Mouse (Mus musculus) macrophage (primary cell): ENCODE measurements around the gene Dnajc16. TPM values are rescaled to one million over a fixed set of nuclear protein-coding genes. Genes with fewer than 3 reads are reported as not detected.

ENCODE experiments used
- H3K27ac ChIP-seq: fragments of 350-480 bp; formaldehyde crosslinking; 2 replicates; pipeline ENCODE4 v1.9.0; 2021
- H3K36me3 ChIP-seq: fragments of 350-480 bp; formaldehyde crosslinking; 2 replicates; pipeline ENCODE4 v1.9.0; 2021; ENCODE audit errors: inconsistent target
- H3K4me3 ChIP-seq: fragments of 350-480 bp; formaldehyde crosslinking; 2 replicates; pipeline ENCODE4 v1.9.0; 2021; ENCODE audit errors: inconsistent target
- H3K79me2 ChIP-seq: fragments of 350-480 bp; formaldehyde crosslinking; 2 replicates; pipeline ENCODE4 v1.9.0; 2021; ENCODE audit errors: inconsistent target
- WGBS: methylation state at CpG from one replicate; pipeline ENCODE4 v1.1.7; 2026; ENCODE audit warnings: inconsistent platforms; ENCODE audit not compliant: missing documents; 5-methylcytosine and 5-hydroxymethylcytosine counted together
- polyA plus RNA-seq: library from polyadenylated mRNA; stranded (reverse); fragments of 250-400 nt; gene quantifications from 3 replicates; pipeline ENCODE4 v1.2.4, GENCODE M21; 2018; ENCODE audit warnings: inconsistent platforms

The Dnajc16 gene
- polyA plus RNA-seq, 1 experiment from 2014 or later = 10.2 TPM

GRCm38 (mm10) chr4:141736856-141737255 is 53.9 kb downstream of the Dnajc16 start:
- no peak overlapping the region for H3K4me3 ChIP-seq
- no peaks in the 10 kb centered on the region for H3K36me3 ChIP-seq
- peak overlapping the region; percentile 36 for H3K27ac ChIP-seq

GRCm38 (mm10) chr4:141735206-141735560 is 55.5 kb downstream of the Dnajc16 start:
- Histone ChIP-seq H3K36me3 (no peaks in the 10 kb centered on the region), H3K27ac (no peak overlapping the region), H3K4me3 (no peak overlapping the region), H3K79me2 (no peaks in the 10 kb centered on the region)
- WGBS = 47% methylated on average over 9 of the region's 9 CpGs

More at GRCm38 (mm10) chr4:141736856-141737255, 53.9 kb downstream of the Dnajc16 start:
- 41% methylated on average over 4 of the region's 4 CpGs for WGBS
- H3K79me2 ChIP-seq = no peaks in the 10 kb centered on the region

- H3K79me2 ChIP-seq = no peaks in the 10 kb centered on the region
- H3K4me3 ChIP-seq = peak overlapping the region; percentile 16; the same call in 1 of the 2 replicates
- WGBS = 17% methylated on average over 24 of the region's 24 CpGs
- no peaks in the 10 kb centered on the region for H3K36me3 ChIP-seq
- peak overlapping the region; percentile 1; the same call in 1 of the 2 replicates for H3K27ac ChIP-seq
Measured at GRCm38 (mm10) chr4:141734446-141735205, 56.1 kb downstream of the Dnajc16 start.

- Histone ChIP-seq H3K27ac (no peak overlapping the region), H3K79me2 (no peaks in the 10 kb centered on the region), H3K36me3 (no peaks in the 10 kb centered on the region), H3K4me3 (no peak overlapping the region)
- 86% methylated on average over 4 of the region's 5 CpGs for WGBS
Measured at GRCm38 (mm10) chr4:141731766-141732165, 59.0 kb downstream of the Dnajc16 start.

GRCm38 (mm10) chr4:141730401-141730800 is 60.3 kb downstream of the Dnajc16 start:
- H3K36me3 ChIP-seq = no peaks in the 10 kb centered on the region
- H3K4me3 ChIP-seq = no peak overlapping the region
- no peaks in the 10 kb centered on the region for H3K79me2 ChIP-seq
- WGBS = 93% methylated on average over 10 of the region's 13 CpGs
- no peak overlapping the region for H3K27ac ChIP-seq

DNA sequence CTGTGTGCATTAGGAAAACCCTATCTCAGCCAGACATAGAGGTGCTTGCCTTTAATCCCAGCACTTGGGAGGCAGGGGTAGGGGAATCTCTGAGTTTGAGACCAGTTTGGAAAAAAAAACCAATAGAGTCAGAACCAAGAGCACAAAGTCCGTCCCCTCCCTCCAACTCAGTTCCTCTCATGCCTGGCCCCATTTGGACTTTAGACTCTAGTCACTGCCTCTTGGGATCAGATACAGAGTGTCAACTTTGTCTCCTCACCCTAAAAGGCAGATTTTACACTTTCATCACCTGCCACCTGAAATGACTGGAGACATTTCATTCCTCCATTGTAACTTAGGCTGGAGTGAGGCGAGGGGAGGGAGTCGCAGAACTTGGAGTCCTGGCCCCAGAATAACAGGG is 61.5 kb downstream of the Dnajc16 start:
- Histone ChIP-seq H3K27ac (no peak overlapping the region), H3K4me3 (no peak overlapping the region), H3K79me2 (no peaks in the 10 kb centered on the region), H3K36me3 (no peaks in the 10 kb centered on the region)
- WGBS = 95% methylated on average over 3 of the region's 3 CpGs

- Histone ChIP-seq H3K36me3 (no peaks in the 10 kb centered on the region), H3K79me2 (peaks cover 21% of the 10 kb centered on the region), H3K27ac (no peak overlapping the region), H3K4me3 (no peak overlapping the region)
- WGBS = 90% methylated on average over 3 of the region's 3 CpGs
Measured at GRCm38 (mm10) chr4:141725738-141726137, 65.0 kb downstream of the Dnajc16 start.

DNA sequence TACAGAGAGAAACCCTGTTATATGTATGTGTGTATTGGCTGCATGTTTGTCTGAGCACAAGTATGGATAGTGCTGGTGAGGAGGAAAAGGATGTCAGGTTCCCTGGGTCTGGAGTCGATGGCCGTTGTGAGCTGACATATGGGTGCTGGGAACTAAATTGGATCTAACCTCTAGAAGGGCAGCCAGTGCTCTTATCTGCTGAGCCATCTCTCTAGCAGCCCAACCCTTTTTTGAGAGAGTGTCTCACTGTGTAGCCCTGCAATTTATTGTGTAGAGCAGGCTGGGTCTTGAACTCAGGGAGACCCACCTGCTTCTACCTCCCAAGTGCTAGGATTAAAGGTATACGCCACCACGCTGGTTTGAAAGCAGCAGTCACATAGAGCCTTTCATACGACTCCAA is 65.5 kb downstream of the Dnajc16 start:
- peaks cover 25% of the 10 kb centered on the region for H3K79me2 ChIP-seq
- WGBS = 94% methylated on average over 5 of the region's 5 CpGs
- H3K27ac ChIP-seq = peak overlapping the region; percentile 54; the same call in 1 of the 2 replicates
- no peak overlapping the region for H3K4me3 ChIP-seq
- H3K36me3 ChIP-seq = no peaks in the 10 kb centered on the region

DNA sequence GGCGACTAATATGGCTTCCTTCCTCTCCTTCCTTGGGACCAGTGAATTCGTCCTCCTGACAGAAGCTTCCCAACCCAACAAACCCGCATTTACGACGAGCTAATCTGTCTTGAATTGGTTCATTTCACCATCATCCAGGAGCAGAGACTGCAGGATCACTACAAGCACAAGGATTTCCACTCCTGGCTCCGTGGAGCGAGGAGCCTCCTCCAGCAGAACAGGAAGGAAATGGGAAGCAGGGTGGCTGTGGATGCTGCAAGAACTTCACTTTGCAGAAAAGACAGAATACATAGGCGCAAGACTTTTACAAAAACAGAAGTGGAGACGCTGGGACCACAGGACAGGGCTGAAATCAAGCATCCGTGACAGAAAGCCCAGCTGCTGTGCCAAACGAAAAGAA is 66.1 kb downstream of the Dnajc16 start:
- H3K79me2 ChIP-seq = peaks cover 32% of the 10 kb centered on the region
- H3K4me3 ChIP-seq = no peak overlapping the region
- no peaks in the 10 kb centered on the region for H3K36me3 ChIP-seq
- 19% methylated on average over 9 of the region's 11 CpGs for WGBS
- peak overlapping the region; percentile 54 for H3K27ac ChIP-seq

GRCm38 (mm10) chr4:141723673-141724068 is 67.1 kb downstream of the Dnajc16 start:
- H3K27ac ChIP-seq = peak overlapping the region; percentile 54
- WGBS = 7% methylated on average over 13 of the region's 13 CpGs
- peak overlapping the region; percentile 39 for H3K4me3 ChIP-seq

GRCm38 (mm10) chr4:141722731-141723672 is 67.7 kb downstream of the Dnajc16 start, which contains the start of gene Ddi2:
Ddi2 (minus strand) TSS chr4:141723419.
- Histone ChIP-seq H3K27ac (peak within 1 kb of the TSS; percentile 84), H3K36me3 (no peaks in the 10 kb centered on the region), H3K79me2 (peaks cover 48% of the 10 kb centered on the region), H3K4me3 (peak within 1 kb of the TSS; percentile 67)
- WGBS = 1% methylated on average over 96 of the region's 105 CpGs

More at GRCm38 (mm10) chr4:141723673-141724068, 67.1 kb downstream of the Dnajc16 start:
- Histone ChIP-seq H3K36me3 (no peaks in the 10 kb centered on the region), H3K79me2 (peaks cover 41% of the 10 kb centered on the region)

GRCm38 (mm10) chr4:141721961-141722360 is 68.8 kb downstream of the Dnajc16 start:
- H3K79me2 ChIP-seq = peaks cover 58% of the 10 kb centered on the region
- H3K36me3 ChIP-seq = no peaks in the 10 kb centered on the region
- H3K4me3 ChIP-seq = peak overlapping the region; percentile 67
- H3K27ac ChIP-seq = peak overlapping the region; percentile 84
- WGBS = 15% methylated on average over 6 of the region's 6 CpGs

- WGBS = 20% methylated on average over 6 of the region's 6 CpGs
- no peaks in the 10 kb centered on the region for H3K36me3 ChIP-seq
- peaks cover 68% of the 10 kb centered on the region for H3K79me2 ChIP-seq
- peak overlapping the region; percentile 84 for H3K27ac ChIP-seq
- H3K4me3 ChIP-seq = peak overlapping the region; percentile 67
Measured at GRCm38 (mm10) chr4:141720761-141721523, 69.8 kb downstream of the Dnajc16 start.

GRCm38 (mm10) chr4:141719304-141719703 is 71.4 kb downstream of the Dnajc16 start:
- WGBS = 33% methylated on average over 1 of the region's 1 CpGs
- no peaks in the 10 kb centered on the region for H3K36me3 ChIP-seq
- H3K79me2 ChIP-seq = peaks cover 85% of the 10 kb centered on the region
- H3K4me3 ChIP-seq = no peak overlapping the region
- H3K27ac ChIP-seq = peak overlapping the region; percentile 84
